Mouse (Mus musculus): ENCODE measurements around the gene Pax5.

- TF ChIP-seq EP300 (optimal IDR thresholded peaks at IDR 0.05) = no peak
- no peak for TF ChIP-seq CTCF (IDR thresholded peaks at IDR 0.05; ENCODE audit: low read depth)
Observed at GRCm38 (mm10) chr4:44508386-44509226, 201.7 kb downstream of the Pax5 start.
